Mouse (Mus musculus) kidney, embryonic 16.5 days (tissue): Measurements from ENCODE around the gene Nvl. TPM values are rescaled to one million over a fixed set of nuclear protein-coding genes. Genes with fewer than 3 reads are reported as not detected.

Experiments used
- ATAC-seq: fragments of 200-750 bp; cut with Nextera tagmentation; 2 replicates; pipeline ENCODE4 v1.8.0; 2017; ENCODE audit warnings: moderate TSS enrichment; ENCODE audit not compliant: low FRiP score, low TSS enrichment
- H3K27ac ChIP-seq: fragments of 300-500 bp; sonication (generic); 2 replicates; pipeline ENCODE4 v1.5.1; 2014; ENCODE audit warnings: low read length
- H3K27me3 ChIP-seq: fragments of 300-500 bp; sonication (generic); 2 replicates; pipeline ENCODE4 v1.6.1; 2014; ENCODE audit warnings: low read length, control low read depth, mixed read lengths; ENCODE audit not compliant: insufficient read depth
- H3K36me3 ChIP-seq: fragments of 300-500 bp; sonication (generic); 2 replicates; pipeline ENCODE4 v1.6.1; 2014; ENCODE audit warnings: low read length, control low read depth, mixed read lengths; ENCODE audit not compliant: insufficient read depth
- H3K4me1 ChIP-seq: fragments of 300-500 bp; sonication (generic); 2 replicates; pipeline ENCODE4 v1.6.1; 2014; ENCODE audit warnings: low read length, control low read depth, mixed read lengths; ENCODE audit not compliant: insufficient read depth
- H3K4me2 ChIP-seq: fragments of 300-500 bp; sonication (generic); replicated peaks from 2 replicates; pipeline ENCODE4 v1.6.1; 2014; ENCODE audit warnings: low read depth, low read length
- H3K4me3 ChIP-seq: fragments of 300-500 bp; sonication (generic); 2 replicates; pipeline ENCODE4 v1.5.1; 2014; ENCODE audit warnings: mild to moderate bottlenecking, low read length
- H3K9ac ChIP-seq: fragments of 300-500 bp; sonication (generic); replicated peaks from 2 replicates; pipeline ENCODE4 v1.6.1; 2014; ENCODE audit warnings: low read length
- H3K9me3 ChIP-seq: fragments of 300-500 bp; sonication (generic); 2 replicates; pipeline ENCODE4 v1.6.1; 2016; ENCODE audit warnings: low read length, control low read depth
- WGBS: fragments of 180-500 bp; shearing (Covaris S2); extraction: QIAGEN DNeasy Blood & Tissue Kit; methylation state at CpG from one replicate; pipeline ENCODE4 v1.1.7; 2014; 5-methylcytosine and 5-hydroxymethylcytosine counted together
- polyA plus RNA-seq: library from polyadenylated mRNA; unstranded; fragments of >200 nt; fragmentation: Nextera tagmentation; extraction: Ambion mirVana; gene quantifications from 2 replicates; pipeline ENCODE4 v1.2.1, GENCODE M21; 2015

The Nvl gene
- polyA plus RNA-seq, 1 experiment from 2014 or later, result 32.3 TPM

DNA sequence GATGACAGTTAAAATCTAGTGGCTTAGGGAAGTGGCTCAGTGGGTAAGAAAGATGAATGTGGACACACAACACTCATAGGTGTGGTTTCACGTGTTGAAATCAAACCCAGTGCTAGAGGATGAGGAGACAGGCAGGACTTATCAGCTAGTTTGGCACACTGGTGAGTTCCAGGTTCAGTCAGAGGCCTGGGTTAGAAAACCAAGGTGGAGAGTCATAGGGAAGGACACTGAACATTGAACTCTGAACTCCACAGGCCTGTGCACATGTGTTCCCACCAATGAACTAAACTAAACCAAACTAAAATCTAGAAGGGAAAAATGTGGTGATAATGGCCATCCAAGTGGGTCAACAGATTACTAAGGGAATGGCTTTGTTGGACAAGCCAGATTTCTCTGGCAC, 96.5 kb downstream of the Nvl start:
- no peak overlapping the region for H3K4me2 ChIP-seq
- H3K9me3 ChIP-seq, result no peaks in the 10 kb centered on the region
- no peak overlapping the region for H3K27ac ChIP-seq
- no peak overlapping the region for H3K4me3 ChIP-seq
- H3K27me3 ChIP-seq, result no peaks in the 10 kb centered on the region
- 59% methylated on average over 1 of the region's 1 CpGs for WGBS
- ATAC-seq, result no peak
- H3K9ac ChIP-seq, result no peak overlapping the region
- H3K36me3 ChIP-seq, result no peaks in the 10 kb centered on the region
- H3K4me1 ChIP-seq, result no peaks in the 10 kb centered on the region

DNA sequence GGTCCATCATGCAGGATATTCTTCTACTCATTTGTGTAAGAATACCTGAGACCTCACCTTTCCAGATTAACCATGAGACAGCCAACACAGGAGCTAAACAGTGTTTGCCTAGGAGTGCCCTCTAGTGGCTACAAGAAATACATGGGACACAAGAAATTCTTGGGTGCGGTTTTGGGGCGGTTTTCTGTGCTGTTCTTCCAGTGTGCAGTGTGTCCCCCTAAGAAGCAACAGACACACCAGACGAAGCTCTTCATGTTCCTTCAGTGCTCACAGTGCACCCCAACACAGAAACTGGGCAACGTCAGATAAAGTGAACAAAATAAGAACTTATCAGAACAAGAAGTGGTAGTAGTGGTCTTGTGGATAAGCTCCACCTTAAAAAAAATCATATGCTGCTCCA, 104.4 kb downstream of the Nvl start:
- H3K4me3 ChIP-seq, result no peak overlapping the region
- H3K9me3 ChIP-seq, result no peaks in the 10 kb centered on the region
- H3K27me3 ChIP-seq, result peaks cover 6% of the 10 kb centered on the region; the same call in 1 of the 2 replicates
- H3K9ac ChIP-seq, result no peak overlapping the region
- WGBS, result 7% methylated on average over 4 of the region's 4 CpGs
- no peak for ATAC-seq
- no peak overlapping the region for H3K4me2 ChIP-seq
- no peaks in the 10 kb centered on the region for H3K4me1 ChIP-seq
- no peak overlapping the region for H3K27ac ChIP-seq
- no peaks in the 10 kb centered on the region for H3K36me3 ChIP-seq

DNA sequence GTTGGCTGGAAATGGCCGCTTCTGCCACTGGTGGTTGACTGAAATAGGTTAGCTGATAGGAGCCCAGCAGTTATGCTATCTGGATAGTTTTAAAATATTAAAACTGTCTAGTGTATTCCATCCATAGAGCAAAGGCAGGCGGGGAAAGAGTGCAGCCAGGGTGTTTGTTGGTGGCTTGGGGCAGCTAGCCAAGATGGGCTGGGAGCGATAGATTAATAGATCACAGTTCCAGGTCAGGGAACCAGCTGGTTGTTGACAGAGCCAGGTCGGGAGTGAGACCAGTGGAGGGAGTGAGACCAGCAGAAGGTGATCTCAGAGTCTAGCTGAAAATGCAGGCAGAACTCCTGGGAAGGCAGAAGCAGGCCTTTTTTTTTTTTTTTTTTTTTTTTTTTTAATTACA, 106.4 kb downstream of the Nvl start:
- H3K9ac ChIP-seq, result no peak overlapping the region
- H3K36me3 ChIP-seq, result no peaks in the 10 kb centered on the region
- no peak overlapping the region for H3K27ac ChIP-seq
- H3K27me3 ChIP-seq, result peaks cover 6% of the 10 kb centered on the region; the same call in 1 of the 2 replicates
- H3K9me3 ChIP-seq, result no peaks in the 10 kb centered on the region
- no peaks in the 10 kb centered on the region for H3K4me1 ChIP-seq
- no peak for ATAC-seq
- WGBS, result 58% methylated on average over 4 of the region's 4 CpGs
- H3K4me2 ChIP-seq, result no peak overlapping the region
- H3K4me3 ChIP-seq, result no peak overlapping the region

Other genes starting within 250 kb of the Nvl start
- gene Pycr2, start 239.9 kb downstream of the Nvl start, polyA plus RNA-seq, result 111 TPM in 2 replicates
- gene Lefty1, start 209.2 kb downstream of the Nvl start, polyA plus RNA-seq, result 1.2 TPM in 2 replicates
- gene Tmem63a, start 201.9 kb downstream of the Nvl start, polyA plus RNA-seq, result 11.8 and 13.1 TPM in 2 replicates
- 7.1 and 8.3 TPM in 2 replicates for gene Ephx1, start 123.3 kb downstream of the Nvl start, polyA plus RNA-seq
- 0.09 TPM in 1 of 2 replicates, not detected in the other for gene 9130409I23Rik, start 93.0 kb downstream of the Nvl start, polyA plus RNA-seq
- 119 and 140 TPM in 2 replicates for gene Cnih4, start 489 bp upstream of the Nvl start, polyA plus RNA-seq
- gene Wdr26, start 67.8 kb upstream of the Nvl start, polyA plus RNA-seq, result 23.1 and 30.4 TPM in 2 replicates
- gene Cnih3, start 208.4 kb upstream of the Nvl start, polyA plus RNA-seq, result 0.17 TPM in 1 of 2 replicates, not detected in the other